Mouse (Mus musculus): ENCODE results near the gene Sectm1a. TPM values are rescaled to one million over a fixed set of nuclear protein-coding genes. Genes with fewer than 3 reads are reported as not detected.
"Not testable (repeated sequence)": the region's sequence is repeated elsewhere in the genome, so short reads cannot be mapped to it uniquely, and the experiment has no call there.

The Sectm1a gene
- not detected for total RNA-seq (2021)
- long read RNA-seq, experiment 1: 0 reads
- long read RNA-seq, experiment 2: 0 reads

DNA sequence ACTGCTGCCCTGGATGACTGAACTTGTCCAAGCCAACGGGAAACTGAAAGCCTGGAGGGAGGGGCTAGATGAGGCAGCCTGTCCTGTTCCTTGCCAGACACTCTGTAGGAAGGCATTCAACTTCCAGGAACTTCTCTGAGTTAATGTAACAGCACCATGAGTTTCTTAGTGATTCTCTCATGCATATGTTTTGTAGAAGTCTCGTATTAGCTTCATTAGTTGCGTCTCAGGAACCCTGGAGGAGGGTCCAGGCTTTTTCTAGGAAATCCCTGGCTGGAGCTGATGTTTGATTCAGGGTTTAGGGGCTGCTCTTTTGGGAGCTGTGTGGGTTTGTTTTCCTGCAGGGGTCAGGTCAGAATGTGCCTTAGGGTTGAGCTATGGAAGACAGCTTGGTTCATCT, at the start of gene Sectm1a:
Gene Sectm1a (minus strand): TSS at position 101 of the 400 bp plus-strand sequence.
- no peak for DNase-seq (ENCODE audit: low spot score in 2 of 2)

DNA sequence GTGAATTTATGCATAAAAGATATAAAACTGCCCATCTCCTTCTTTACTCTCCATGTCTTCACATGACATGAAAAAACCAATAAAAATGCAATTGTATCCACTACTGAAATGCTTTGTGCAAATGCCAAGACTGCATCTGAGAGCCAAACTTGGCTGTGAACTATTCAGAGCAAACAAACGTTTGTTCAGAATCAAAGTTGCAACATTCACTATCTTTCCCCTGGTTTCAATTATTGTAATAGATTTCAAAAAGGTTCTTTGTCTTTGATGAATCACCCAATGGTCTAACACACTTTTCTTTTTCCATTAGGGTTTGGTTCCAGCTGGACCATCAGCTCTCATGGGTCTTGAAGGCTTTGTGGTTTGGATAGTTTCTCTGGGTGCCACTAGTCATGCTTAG, 48.6 kb upstream of the Sectm1a start:
- DNase-seq (ENCODE audit: low spot score in 2 of 2): no peak

DNA sequence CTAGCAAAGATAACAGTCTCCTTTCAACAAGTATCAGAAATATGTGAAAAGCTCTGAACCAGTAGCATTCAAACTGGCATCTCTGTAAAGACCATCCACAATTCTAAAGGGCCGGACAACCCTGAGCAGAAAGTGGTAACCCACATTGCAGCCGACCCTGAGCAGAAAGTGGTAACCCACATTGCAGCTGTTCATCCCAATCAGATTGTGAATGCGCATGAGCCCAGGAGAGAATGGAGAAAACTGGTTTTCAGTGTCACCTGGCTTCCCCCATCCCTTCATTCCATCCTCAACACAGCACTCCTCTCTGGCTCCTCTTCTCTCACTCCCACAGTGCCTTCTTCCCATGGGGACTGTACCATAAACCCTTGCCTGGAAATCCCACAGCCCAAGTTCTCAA, 46.4 kb upstream of the Sectm1a start:
- no peak for DNase-seq (ENCODE audit: low spot score in 2 of 2)

DNA sequence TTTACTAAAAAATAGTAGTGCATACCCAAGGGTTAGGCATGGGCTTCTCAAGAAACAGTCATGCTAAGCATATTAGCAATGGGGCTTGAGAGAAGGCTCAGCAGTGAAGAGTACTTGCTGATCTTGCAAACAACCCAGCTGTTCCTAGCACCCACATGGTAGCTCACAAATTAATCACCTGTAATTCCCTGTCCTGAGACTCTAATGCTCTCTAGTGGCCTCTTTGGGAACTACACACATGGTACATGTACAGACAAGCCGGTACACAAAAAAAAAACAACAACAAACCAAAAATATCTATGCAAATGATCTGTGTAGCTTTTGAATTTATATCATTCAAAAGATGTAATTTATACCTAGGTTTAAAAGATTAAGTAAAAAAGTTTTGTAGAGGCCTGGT, 45.4 kb upstream of the Sectm1a start:
- no peak for DNase-seq (ENCODE audit: low spot score in 2 of 2)

DNA sequence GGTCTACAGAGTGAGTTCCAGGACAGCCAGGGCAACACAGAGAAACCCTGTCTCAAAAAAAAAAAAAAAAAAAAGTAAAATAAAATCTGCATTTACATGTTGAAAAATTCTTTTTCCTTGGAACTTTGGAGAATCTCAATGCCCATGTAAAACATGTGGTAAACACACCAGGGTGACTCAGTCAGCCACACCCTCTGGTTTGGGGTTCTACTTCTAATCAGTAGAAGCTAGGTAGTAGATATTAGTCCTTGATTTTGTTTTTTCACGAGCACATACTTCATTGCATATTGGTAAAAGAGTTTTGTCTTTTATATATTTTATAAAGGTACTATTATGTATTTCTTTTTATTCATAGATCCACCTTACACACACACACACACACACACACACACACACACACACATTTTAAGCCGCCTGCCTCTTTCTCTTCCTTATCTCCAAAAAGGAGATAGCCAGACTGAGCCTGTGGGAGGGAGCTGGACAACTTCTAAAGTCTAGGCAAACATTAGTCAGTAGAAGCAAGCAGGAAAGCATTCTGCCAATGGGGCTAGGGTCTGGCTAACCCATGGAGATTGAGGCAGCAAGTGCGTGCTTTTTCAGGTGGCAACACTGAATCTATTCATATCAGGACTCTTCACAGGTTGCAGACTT, 44.6 kb upstream of the Sectm1a start:
- no peak for DNase-seq (ENCODE audit: low spot score in 2 of 2)

DNA sequence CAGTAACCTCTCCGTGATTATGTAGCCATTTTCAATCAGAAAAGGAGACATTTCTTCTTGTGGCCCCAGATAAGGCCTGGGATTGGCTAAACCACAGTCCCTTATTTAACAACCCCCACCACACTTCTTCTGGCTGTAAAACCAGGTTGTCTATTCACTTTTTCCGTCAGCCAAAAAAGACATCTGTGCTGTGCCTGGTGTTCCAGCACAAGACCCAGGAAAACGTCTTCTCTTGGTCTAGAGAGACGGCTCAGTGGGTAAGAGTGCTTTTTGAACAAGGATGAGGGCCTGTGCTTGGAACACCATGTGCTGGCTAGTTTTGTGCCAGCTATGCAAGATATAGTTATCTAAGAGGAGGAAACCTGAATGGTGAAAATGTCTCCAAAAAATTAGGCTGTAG, 42.4 kb upstream of the Sectm1a start:
- DNase-seq (ENCODE audit: low spot score in 2 of 2): no peak

DNA sequence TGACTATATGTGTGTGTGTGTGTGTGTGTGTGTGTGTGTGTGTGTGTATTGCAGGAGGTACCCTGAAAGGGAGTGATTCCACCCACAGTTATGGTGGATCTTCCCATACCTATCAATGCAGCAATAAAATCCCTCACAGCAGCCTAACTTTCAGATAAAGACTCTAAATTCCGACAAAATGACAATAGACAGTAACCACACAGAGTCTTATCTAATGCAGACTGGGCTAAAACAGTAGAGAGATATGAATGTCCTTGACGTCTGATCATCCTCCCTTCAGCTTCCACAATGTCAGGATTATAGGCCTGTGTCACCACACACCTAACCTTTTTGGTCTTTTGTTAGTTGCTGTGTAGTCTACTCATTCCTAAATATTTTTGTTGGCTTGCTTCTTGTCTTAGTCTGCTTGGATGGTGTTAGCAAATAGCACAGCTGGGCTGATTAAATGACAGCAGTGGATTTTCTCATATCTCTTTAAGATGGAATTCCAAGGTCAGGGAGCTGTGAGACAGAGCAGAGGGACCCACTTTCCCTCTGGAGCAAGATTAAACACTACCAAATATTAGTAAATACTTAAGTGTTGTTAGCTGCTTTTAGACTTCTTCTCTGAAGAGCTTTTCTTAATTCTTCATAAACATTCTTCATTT, 41.1 kb upstream of the Sectm1a start:
- no peak for DNase-seq (ENCODE audit: low spot score in 2 of 2)

DNA sequence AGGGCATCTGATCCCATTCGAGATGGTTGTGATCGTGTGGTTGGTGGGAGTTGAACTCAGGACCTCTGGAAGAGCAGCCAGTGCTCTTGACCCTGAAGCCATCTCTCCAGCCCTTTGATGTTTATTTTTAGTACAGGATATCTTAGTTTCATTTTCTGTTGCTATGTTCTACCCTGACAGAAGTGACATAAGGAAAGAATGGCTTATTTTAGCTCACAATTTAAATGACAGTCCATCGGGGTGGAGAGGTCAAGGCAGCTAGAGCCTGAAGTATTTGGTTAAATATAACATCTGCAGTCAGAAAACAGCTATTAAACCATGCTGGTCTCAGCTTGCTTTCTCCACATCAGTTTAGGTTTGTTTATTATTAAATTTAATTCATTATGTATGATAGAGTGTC, 40.1 kb upstream of the Sectm1a start:
- DNase-seq (ENCODE audit: low spot score in 2 of 2): no peak

DNA sequence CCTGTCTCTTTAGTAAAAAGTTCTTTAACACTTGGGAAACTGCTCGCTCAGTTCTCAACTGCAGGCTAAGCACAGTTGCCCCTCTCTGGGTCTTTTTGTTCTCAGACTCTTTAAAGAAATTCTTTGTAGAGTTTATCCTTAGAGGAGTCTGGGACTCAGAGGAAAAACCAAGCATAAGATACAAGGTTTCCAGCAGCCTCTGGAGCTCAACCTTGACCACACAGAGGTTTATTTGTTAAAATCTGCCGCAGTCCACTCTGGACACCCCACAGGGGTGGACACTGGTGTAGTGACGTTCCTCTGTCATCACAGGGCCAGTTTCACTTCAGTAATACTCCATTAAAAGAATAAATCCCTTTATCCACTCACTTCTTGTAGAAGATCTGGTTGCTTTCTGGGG, 37.6 kb upstream of the Sectm1a start, which contains the start of gene Tex19.2:
Gene Tex19.2 (minus strand): TSS at position 101 of the 400 bp plus-strand sequence.
- DNase-seq (ENCODE audit: low spot score in 2 of 2): no peak

DNA sequence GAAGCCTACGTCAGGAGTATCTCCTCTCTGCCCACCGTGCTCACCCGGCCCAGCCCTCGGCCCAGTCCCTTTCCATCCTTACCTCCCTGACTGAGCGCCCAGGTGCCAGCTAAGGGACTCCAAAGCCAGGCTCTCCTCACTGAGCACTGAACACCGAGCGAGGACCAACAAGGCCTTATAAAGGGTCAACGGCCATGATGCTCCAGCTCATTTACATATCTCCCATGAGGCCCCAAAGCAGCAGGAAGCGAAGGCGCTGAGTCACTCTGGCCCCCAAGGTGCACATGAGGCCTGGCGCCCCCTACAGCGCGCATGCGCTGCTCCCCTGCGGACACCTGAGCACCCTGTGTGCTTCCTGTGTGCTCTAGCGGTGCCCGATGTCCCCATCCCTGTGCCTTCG, 37.1 kb upstream of the Sectm1a start:
- no peak for DNase-seq (ENCODE audit: low spot score in 2 of 2)

DNA sequence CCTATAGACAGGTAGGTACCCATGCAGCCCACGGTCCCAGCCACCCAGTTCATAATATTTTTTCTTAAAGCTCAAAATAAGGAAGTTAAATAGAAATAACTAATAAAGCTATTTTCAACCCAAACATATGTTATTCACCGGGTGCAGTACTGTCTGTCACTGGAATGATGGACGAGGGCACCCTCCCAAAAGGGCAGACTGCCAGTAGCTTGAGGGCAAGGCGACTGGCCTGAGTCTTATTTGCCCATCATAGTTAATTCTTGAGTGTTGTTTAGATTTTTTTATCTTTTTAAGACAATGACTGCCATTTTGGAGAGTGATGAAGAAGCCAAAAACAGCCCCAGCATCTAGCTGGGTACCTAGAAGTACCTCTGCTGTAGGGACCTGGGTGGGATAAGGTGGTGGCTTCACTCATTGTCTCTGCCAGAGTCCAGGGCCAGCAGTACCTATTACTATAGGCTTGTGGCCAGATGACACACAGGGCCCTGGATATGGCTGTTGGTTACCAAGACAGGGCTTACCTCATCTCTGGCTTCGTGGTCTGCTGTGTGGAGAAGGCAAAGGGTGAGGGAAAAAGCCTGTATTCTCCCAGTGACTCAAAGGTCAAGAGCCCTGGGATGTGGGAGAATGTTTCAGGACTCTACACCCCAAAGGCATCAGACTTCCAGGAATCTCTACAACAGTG, 31.2 kb upstream of the Sectm1a start:
- no peak for DNase-seq (ENCODE audit: low spot score in 2 of 2)

DNA sequence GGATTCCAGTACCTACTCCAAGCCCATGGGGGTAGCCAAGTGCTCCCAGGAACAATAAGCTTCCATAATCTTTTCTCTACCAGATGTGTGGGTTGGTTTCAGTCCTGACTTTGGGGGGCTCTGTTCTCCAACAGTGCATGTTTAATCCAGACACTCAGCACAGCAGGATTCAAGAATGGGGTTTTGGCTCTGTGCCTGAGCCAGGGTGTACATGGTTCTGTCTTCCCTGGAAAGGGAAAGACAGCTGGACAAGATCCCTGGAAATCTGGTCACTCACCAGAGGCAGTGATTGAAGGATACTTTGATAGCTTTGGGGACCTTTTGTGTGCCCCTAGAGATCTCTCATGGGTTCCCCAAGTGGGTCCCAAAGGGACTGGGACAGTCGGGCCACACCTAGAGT, 30.6 kb upstream of the Sectm1a start:
- no peak for DNase-seq (ENCODE audit: low spot score in 2 of 2)

DNA sequence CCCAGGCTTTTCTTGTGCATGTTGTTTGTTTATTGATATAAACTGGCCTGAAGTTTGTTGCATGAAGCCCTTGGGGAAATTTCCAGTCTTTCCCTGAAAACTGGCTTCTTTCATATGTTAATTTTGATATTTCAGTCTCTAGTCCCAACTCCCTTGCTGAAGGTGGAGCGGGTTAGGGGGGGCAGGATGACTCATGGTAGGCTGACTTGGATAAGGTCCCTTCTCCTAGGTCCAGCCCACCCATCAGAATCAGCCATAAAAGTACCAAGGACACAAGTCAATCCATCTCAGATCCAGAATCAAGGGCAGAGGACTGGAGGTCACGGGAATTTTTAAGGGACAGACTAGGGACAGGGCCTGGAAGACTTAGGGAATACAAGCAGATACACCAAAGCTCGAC, 30.0 kb upstream of the Sectm1a start:
- DNase-seq (ENCODE audit: low spot score in 2 of 2): no peak

DNA sequence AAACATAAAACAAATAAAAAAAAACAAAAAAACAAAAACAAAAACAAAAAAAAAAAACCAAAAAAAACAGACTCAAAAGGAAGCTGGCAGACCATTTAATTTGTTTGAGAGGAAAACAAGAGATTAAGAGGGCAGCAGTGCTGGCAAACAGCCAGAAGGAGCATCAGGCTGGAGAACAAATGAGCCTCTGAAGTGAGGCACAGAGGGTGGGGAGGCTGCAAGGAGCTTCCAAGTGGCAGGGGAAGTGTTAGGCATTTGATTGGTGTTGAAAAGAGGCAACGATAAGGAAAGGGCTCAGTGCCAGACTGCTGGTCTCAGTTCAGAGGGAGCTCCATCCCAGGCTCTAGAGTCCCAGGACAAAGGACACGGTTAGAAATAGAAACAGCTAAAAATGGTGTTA, 29.0 kb upstream of the Sectm1a start:
- no peak for DNase-seq (ENCODE audit: low spot score in 2 of 2)

DNA sequence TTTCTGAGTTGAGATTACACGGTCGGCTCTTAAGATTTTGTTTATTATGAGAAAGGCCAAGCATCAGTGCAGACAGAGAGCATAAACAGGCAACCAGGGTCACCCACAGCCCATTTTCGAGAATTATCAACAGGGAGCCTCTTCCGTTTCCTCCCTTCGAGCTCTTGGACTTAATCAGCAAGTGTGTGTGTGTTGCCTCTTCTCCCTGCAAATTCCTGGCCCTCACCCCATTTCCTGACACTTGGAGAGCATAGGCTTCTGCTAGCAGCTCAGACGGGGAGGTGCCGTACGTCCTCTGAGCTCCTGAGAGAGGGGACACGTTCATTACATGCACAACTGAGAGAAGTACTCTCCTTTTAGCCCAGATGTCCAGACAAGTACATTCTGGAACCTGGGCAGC, 27.0 kb upstream of the Sectm1a start:
- no peak for DNase-seq (ENCODE audit: low spot score in 2 of 2)

DNA sequence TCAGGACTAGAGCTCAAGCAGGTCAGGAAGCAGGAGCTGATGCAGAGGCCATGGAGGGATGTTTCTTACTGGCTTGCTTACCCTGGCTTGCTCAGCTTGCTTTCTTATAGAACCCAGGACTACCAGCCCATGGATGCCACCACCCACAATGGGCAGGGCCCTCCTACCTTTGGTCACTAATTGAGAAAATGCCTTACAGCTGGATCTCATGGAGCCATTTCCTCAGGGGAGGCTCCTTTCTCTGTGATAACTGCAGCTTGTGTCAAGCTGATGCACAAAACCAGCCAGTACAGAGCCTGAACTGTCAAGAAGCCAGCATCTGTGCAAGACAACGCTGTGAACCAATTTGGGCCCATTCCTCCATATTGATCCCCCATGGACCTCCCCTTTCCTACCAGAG, 26.2 kb upstream of the Sectm1a start:
- DNase-seq (ENCODE audit: low spot score in 2 of 2): not testable (repeated sequence)

DNA sequence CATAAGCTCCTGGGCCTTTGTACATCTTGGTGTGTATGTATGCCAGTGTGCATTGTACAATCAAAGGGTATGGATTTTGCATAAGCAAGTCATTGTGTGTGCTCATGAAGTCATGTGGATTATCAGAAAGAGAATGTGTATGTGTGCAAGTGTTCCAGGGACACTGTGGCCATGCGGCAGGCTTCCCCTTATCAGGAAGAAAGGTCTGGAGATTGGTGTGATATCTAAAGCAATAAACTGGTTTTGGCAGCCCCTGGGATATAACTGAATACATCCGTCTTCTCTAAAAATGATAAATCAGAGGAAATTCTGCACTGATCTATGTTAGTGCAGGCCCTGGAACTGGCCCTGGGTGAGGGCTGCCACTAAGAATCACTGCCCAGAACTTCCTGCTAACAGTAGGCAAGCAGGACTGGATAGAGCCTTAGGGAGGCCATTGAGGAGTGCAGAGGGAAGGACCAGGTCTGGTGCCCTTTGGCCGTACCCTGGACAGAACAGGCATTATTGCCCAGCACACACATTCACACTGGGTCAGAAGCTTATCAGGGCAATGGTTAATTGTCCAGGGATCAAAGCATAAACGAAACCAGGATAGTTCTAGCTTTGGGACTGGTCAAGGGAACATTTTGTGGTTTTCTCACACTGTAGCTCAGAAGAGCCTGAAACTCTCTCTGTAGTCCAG, 20.2 kb upstream of the Sectm1a start:
- DNase-seq (ENCODE audit: low spot score in 2 of 2): no peak

DNA sequence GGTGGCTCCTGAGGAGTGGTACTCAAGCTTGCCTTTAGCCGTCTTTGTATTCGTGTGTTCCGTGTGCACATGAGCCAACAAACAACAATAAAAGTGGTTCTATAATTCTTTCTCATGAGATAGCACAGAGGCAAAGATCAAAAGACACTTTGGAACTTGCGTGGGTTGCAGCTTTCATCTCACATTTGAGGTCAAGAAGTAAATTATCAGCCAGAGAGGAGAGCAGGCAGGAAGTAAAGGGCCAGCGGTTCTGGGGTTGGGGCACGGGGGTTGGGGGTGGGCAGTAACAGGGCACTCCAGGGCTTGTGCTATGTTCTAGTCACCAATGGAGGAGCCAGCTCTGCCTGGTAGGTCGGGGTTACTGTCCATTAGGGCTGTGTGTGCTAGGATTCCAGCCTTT, 19.7 kb upstream of the Sectm1a start:
- DNase-seq (ENCODE audit: low spot score in 2 of 2): no peak

DNA sequence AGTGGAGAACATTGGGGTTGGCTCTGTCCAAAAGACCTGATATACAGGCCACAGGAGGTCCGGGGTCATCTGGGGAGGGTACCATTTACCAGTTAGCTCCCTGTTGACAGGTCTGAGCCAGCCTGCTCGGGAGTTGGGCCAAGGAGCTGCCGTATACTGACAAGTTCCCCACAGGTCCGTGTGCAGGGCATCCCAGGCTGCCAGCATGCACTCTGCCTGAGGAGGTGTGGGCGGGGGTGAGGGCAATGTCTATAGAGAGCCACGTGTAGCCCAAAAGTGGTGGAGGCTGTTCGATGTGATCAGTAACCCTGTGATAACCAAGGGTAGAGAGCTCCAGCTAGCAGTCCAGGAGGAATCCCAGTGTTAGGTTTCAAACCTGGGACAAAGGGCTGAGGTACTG, 18.7 kb upstream of the Sectm1a start:
- DNase-seq (ENCODE audit: low spot score in 2 of 2): no peak

DNA sequence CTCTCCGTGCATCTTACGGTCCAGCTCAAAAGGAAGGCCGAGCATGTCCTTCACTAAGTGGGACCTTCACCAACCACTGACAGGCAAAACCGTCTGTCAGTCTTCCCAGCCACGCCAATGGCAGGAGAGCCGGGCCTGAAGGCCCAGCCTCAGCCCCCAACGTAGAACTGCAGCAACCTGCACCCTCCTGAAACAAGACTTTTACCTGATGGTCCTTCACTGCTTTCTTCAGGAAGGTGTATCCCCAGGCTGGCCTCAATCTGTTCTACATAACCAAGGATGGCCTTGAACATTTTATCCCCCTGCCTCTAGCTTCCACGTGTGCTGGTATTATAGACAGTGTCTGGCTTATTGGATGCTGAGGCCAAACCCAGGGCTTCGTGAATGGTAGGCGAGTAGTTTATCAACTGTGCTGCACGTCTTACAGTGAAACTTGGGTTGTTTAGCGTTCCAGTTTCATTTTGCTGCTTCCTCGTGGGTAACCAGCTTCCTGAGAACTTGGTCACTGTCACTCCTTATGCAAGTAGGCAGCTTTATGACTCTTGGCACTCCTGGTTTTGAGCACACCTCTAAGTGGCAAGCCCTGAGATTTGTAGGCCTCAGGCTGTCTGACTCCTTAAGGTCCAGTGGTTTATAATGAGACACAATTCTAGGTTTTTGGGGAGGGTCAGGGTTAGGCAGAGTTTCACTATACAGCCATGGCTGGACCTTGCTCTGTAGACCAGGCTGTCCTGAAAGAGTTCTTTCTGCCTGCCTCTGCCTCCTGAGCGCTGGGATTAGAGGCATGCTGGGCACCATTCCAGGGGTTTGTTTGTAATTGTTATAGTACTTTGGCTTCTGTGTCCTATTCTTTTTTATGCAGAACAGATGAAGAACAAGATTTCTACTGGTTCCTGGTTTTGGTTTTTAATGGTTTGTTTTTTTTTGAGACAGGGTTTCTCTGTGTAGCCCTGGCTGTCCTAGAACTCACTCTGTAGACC, 11.9 kb upstream of the Sectm1a start:
- no peak for DNase-seq (ENCODE audit: low spot score in 2 of 2)

DNA sequence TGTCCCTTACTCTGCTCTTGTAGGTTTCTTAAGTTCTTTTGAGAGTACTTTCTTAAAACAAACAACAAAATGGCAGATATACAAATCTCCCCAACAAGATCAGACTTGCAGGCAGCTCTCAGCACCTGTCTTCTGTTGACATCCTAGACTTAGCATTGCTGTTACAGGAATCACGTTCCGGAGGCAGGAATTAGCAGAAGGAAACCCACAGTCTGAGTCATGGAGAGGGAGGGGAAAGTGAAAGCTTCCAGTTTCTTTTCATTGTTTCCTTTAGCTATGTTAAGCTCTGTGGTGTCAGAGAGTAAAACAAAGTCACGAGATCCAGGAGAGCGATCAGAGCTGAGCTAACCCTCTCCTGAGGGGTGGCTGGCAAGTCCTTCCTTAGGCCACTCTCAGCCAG, 9.9 kb upstream of the Sectm1a start:
- no peak for DNase-seq (ENCODE audit: low spot score in 2 of 2)
